Mouse (Mus musculus) central nervous system, embryonic 11.5 days (tissue): ENCODE measurements around the gene Dglucy. TPM values are rescaled to one million over a fixed set of nuclear protein-coding genes. Genes with fewer than 3 reads are reported as not detected.

Source experiments
- polyA plus RNA-seq: library from polyadenylated mRNA; depleted of rRNA; stranded (reverse); fragments of >200 nt; gene quantifications from 2 replicates; pipeline ENCODE4 v1.2.3, GENCODE M21; 2012; rRNA removed

Gene Dglucy
- polyA plus RNA-seq, result 0.71 and 1.00 TPM in 2 replicates

DNA sequence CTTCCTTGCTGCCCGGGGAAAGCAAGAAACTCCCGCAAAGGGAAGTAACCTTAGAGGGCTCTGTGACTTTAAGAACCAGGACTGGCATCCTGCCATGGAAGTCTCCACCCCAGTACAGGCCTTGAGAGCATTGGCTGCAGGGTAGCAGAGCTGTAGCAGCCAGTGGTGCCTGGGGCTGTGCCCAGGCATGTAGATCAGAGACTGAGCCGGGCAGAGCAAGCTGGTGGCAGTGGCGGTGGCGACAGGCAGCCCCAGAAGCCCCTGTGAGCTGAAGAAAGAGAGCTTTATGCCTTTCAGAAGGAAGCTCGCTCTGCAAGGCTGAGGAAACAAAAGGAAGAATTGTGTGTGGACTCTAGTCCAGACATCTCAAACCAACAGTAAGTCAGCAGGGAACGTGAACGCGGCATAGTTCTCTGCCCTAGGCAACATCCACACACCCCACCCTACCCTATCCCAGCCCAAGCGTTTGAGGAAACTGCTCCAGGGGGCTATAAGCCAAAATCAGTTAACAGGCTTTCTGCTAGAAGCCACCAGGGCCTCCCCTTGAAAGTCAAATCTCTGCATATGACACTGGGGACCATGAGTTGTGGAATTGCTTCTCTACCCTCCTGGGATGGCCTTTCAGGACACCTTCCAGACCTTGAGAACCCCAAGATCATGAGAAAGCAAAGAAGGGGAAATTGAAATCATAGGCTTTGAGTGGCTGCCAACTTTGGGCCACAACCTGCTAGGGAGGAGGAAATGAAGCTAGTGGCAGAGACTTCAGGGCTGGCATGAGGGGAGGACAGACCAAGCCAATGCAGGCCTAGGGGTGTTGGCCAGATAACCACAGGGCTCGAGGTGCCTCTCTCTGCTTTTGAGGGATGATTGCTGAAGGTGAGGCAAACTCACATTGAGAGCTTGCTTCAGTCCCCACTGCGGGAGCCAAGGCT, at the start of gene Dglucy:
Gene Dglucy, plus strand, starts transcription at position 124 of the 932 bp plus-strand sequence.

DNA sequence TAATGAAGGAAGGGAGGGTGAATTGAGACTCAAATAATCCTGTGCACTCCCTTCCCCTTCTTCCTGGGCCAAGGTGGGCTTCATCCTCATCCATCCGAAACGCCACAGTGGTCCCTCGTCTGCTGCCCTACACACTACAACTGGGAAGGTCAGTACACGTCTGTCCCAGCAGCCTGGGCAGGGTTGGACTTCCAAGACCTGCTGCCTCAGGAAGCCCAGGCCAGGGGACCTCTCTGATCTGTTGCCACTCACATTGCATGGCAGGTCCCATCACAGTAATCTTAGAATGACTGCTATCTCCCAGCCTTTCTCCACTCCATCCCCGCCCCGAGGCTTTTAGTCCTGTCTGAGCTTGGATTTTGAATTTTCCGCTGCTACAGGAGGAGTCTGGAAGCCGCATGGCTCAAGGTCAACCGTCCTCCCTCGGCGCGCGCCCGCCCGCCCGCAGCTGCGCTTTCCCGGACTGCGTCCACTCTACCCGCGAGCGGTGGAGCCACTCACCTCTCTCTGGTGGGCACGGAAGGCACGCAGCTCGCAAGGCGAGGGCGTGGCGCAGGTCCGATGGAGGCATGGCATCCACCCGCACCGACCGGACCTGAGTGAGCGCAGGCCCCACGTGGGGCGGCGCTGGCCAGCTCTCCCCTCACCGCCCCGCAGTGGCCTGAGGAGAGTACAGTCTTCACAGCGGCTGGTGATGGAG, 128.9 kb downstream of the Dglucy start, which contains the start of gene Gpr68:
Gene Gpr68, minus strand, starts transcription at position 601 of the 700 bp plus-strand sequence.

Other genes with a start within 250 kb of the Dglucy start
- gene Rps6ka5, start 52.1 kb upstream of the Dglucy start, polyA plus RNA-seq, result 4.2 and 6.0 TPM in 2 replicates
- gene Gpr68, start 129.1 kb downstream of the Dglucy start, polyA plus RNA-seq, result 0.20 and 0.36 TPM in 2 replicates
- 19.7 and 34.6 TPM in 2 replicates for gene Ccdc88c, start 250.0 kb downstream of the Dglucy start, polyA plus RNA-seq